In the genomic region with DNA sequence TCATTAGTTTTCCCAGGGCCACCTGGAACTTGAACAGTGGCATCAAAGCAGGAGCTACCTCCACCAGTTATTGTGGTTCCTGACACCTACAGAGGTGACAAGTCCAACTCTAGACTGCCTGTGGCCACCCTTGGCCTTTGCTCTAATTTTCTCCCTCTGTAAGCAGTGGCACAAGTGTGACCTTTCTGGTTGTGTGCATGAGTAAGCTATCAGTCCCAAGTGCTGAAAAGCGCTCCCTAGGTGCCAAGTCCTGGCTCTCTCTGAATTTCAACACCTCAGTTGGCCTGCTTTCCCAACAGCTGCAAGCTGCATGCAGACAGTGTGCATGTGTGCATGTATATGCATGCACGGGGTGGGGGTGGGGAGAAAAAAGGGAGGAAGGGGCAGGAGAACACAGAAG, we compare ENCODE assay signal across 23 mouse cellular contexts.
DNase-seq lines count a peak whose midpoint lies in the region; ATAC-seq and TF ChIP-seq lines count a peak whose summit lies in the region.
"Had no signal": no experiment of that assay in that cellular context is flagged by ENCODE, and none has a peak within 500 bp of the region (broad histone marks: within the 10 kb centered on the region; RNA-seq: fewer than 3 reads in every experiment).

No protein-coding gene starts in this region.

- no peaks in the 10 kb centered on the region for H3K4me1 ChIP-seq in liver, postnatal 0 days (ENCODE audit: insufficient read depth)
- H3K4me1 ChIP-seq in liver, embryonic 12.5 days, result no peaks in the 10 kb centered on the region
- H3K4me1 ChIP-seq in heart, embryonic 12.5 days (replicated peaks), result peaks cover 32% of the 10 kb centered on the region

- no peak overlapping the region for H3K4me2 ChIP-seq in liver, postnatal 0 days (ENCODE audit: low read depth, low read length)
- H3K4me2 ChIP-seq in liver, embryonic 12.5 days, result no peak overlapping the region
- no peak overlapping the region for H3K4me2 ChIP-seq in heart, embryonic 12.5 days
- H3K4me2 ChIP-seq: embryonic facial prominence, embryonic 12.5 days; hindbrain, embryonic 14.5 days had no signal

- H3K9ac ChIP-seq in liver, postnatal 0 days (replicated peaks), result no peak overlapping the region
- H3K9ac ChIP-seq in liver, embryonic 12.5 days, result no peak overlapping the region
- no peak overlapping the region for H3K9ac ChIP-seq in heart, embryonic 12.5 days
- H3K9ac ChIP-seq: embryonic facial prominence, embryonic 12.5 days; hindbrain, embryonic 14.5 days had no signal

- no peak overlapping the region for H3K4me3 ChIP-seq in liver, postnatal 0 days (ENCODE audit: low read depth, low read length)
- H3K4me3 ChIP-seq in liver, embryonic 12.5 days, result no peak overlapping the region
- H3K4me3 ChIP-seq in heart, embryonic 12.5 days, result no peak overlapping the region
- H3K4me3 ChIP-seq: embryonic facial prominence, embryonic 12.5 days; limb, embryonic 10.5 days; megakaryocyte, embryonic 14.5 days had no signal

- no peak overlapping the region for H3K27ac ChIP-seq in liver, postnatal 0 days (ENCODE audit: low read depth)
- H3K27ac ChIP-seq in liver, embryonic 12.5 days, result no peak overlapping the region
- no peak overlapping the region for H3K27ac ChIP-seq in heart, embryonic 12.5 days (ENCODE audit: poor library complexity, severe bottlenecking)
- H3K27ac ChIP-seq: embryonic facial prominence, embryonic 12.5 days; hindbrain, embryonic 14.5 days; kidney, postnatal 0 days; limb, embryonic 10.5 days had no signal

- ATAC-seq in liver, postnatal 0 days, result peak; percentile 79
- ATAC-seq in liver, embryonic 12.5 days, result no peak
- ATAC-seq in heart, embryonic 12.5 days (ENCODE audit: insufficient number of reproducible peaks, low FRiP score), result 0 out of 2 replicates have a peak, but pooled peaks have one; percentile 20
- ATAC-seq: inflammation-experienced regulatory T-cells, adult 6 months had no signal

- TF ChIP-seq EP300 in liver, postnatal 0 days (IDR thresholded peaks at IDR 0.05; ENCODE audit: low read depth), result no peak

- H3K9me3 ChIP-seq in liver, postnatal 0 days (ENCODE audit: low read length), result no peaks in the 10 kb centered on the region
- no peaks in the 10 kb centered on the region for H3K9me3 ChIP-seq in liver, embryonic 12.5 days (replicated peaks)
- no peaks in the 10 kb centered on the region for H3K9me3 ChIP-seq in heart, embryonic 12.5 days (replicated peaks)
- H3K9me3 ChIP-seq: embryonic facial prominence, embryonic 12.5 days; limb, embryonic 10.5 days had no signal

- TF ChIP-seq CTCF in liver, postnatal 0 days (IDR thresholded peaks at IDR 0.05; ENCODE audit: low read depth), result no peak

- no peaks in the 10 kb centered on the region for H3K36me3 ChIP-seq in liver, postnatal 0 days (replicated peaks; ENCODE audit: insufficient read depth, low read length)
- H3K36me3 ChIP-seq in liver, embryonic 12.5 days, result no peaks in the 10 kb centered on the region
- no peaks in the 10 kb centered on the region for H3K36me3 ChIP-seq in heart, embryonic 12.5 days
- H3K36me3 ChIP-seq: embryonic facial prominence, embryonic 12.5 days; G1E; limb, embryonic 10.5 days had no signal

- 64% methylated on average over 2 of the region's 2 CpGs for WGBS in liver, postnatal 0 days (ENCODE audit: insufficient replicate concordance)
- 56% methylated on average over 2 of the region's 2 CpGs for WGBS in liver, embryonic 12.5 days (ENCODE audit: insufficient replicate concordance)
- WGBS in heart, embryonic 12.5 days, result 55% methylated on average over 2 of the region's 2 CpGs

- DNase-seq in heart, adult 11 months, result peak; percentile 91
- no peak for DNase-seq in heart, adult 8-10 months (ENCODE audit: low spot score)
- no peak for DNase-seq in liver, postnatal 0 days
- DNase-seq in heart, postnatal 4 days, result peak; percentile 49
- no peak for DNase-seq in cerebellum, adult 18-20 months
- DNase-seq in urinary bladder, adult 2 months (ENCODE audit: low spot score), result no peak
- DNase-seq: adrenal gland, postnatal 36 days; cerebellum, adult 11 months; cerebellum, postnatal 10 days; kidney, adult 2 months; liver; lung, adult 2 months; midbrain, embryonic 14.5 days; thymus, adult 2 months had no signal

- H3K27me3 ChIP-seq in liver, postnatal 0 days (ENCODE audit: insufficient read depth, low read length), result no peaks in the 10 kb centered on the region
- peaks cover 4% of the 10 kb centered on the region; the same call in 1 of the 2 replicates for H3K27me3 ChIP-seq in liver, embryonic 12.5 days (replicated peaks)
- H3K27me3 ChIP-seq in heart, embryonic 12.5 days (replicated peaks), result peaks cover 4% of the 10 kb centered on the region; the same call in 1 of the 2 replicates
- H3K27me3 ChIP-seq: embryonic facial prominence, embryonic 12.5 days had no signal

Comparison
In these comparisons a context has a peak if more than half of its experiments do, and no peak if none do; other contexts are left out.
1. DNase-seq: peak in heart, adult 11 months (single experiment) and heart, postnatal 4 days (single experiment); none in heart, adult 8-10 months (single experiment), liver, postnatal 0 days (single experiment), cerebellum, adult 18-20 months (0 of 2) and urinary bladder, adult 2 months (single experiment).